8 mouse cellular contexts compared by ENCODE assay signal in the genomic region with DNA sequence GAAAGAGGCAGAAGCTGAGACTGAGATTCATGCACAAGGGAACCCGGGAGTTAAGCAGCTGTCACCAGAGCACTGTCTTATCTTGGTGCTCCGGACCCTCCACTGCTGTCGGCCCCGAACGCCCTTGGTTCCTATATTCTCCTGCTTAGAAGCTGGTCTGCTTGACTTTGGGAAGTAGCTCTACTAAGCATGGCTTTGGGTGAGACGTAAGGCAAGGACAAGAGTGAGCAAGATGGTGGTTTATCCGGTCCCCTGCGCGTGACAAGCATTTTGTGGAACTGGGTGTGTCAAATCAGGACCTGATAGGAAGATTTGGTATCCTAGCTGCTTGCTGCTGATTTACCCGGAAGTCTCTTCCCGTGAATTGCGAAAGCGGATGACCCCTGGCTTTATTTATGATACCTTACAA. TPM values are rescaled to one million over a fixed set of nuclear protein-coding genes. Genes with fewer than 3 reads are reported as not detected.
A peak's percentile ranks its signal among the peaks of the same experiment; 100 is the strongest.
DNase-seq lines count a peak whose midpoint lies in the region; ATAC-seq and TF ChIP-seq lines count a peak whose summit lies in the region.
"Had no signal": no experiment of that assay in that cellular context is flagged by ENCODE, and none has a peak within 500 bp of the region (broad histone marks: within the 10 kb centered on the region; RNA-seq: fewer than 3 reads in every experiment).

No protein-coding gene starts in this region.

- H3K79me3 ChIP-seq in C2C12 (ENCODE audit: low read depth) = no peaks in the 10 kb centered on the region

- H3K27me3 ChIP-seq in C2C12 (ENCODE audit: control insufficient read depth, insufficient read depth, insufficient read length) (no peaks in the 10 kb centered on the region), E14TG2a.4 (ENCODE audit: insufficient read depth, low read length) (peaks cover 6% of the 10 kb centered on the region; the same call in 1 of the 2 replicates)
- no peaks in the 10 kb centered on the region for H3K27me3 ChIP-seq in embryonic facial prominence, embryonic 15.5 days
- H3K27me3 ChIP-seq in intestine, embryonic 15.5 days (replicated peaks) = no peaks in the 10 kb centered on the region
- H3K27me3 ChIP-seq in liver, adult 2 months (ENCODE audit: control insufficient read depth, insufficient read depth, low read length) = no peaks in the 10 kb centered on the region
- no peaks in the 10 kb centered on the region for H3K27me3 ChIP-seq in midbrain, embryonic 16.5 days (ENCODE audit: control insufficient read depth, insufficient read depth, low read depth, low read length)

- peak overlapping the region; percentile 89 for H3K4me2 ChIP-seq in embryonic facial prominence, embryonic 15.5 days (replicated peaks)
- peak overlapping the region; percentile 92 for H3K4me2 ChIP-seq in intestine, embryonic 15.5 days (replicated peaks)
- peak overlapping the region; percentile 84 for H3K4me2 ChIP-seq in midbrain, embryonic 16.5 days (ENCODE audit: low read length)

- peak overlapping the region; percentile 80 for H3ac ChIP-seq in C2C12 (ENCODE audit: control insufficient read depth, insufficient read length, low read depth)

- no peak for ATAC-seq in embryonic facial prominence, embryonic 15.5 days (ENCODE audit: insufficient number of reproducible peaks, low FRiP score, low TSS enrichment, low read depth)
- peak; percentile 59 for ATAC-seq in intestine, embryonic 15.5 days
- peak; percentile 46 for ATAC-seq in midbrain, embryonic 16.5 days

- no peak for TF ChIP-seq POLR2A in liver, adult 2 months (IDR thresholded peaks at IDR 0.05; ENCODE audit: extremely low read depth, insufficient read depth, low read length)

- no peaks in the 10 kb centered on the region for H3K79me2 ChIP-seq in C2C12 (ENCODE audit: control insufficient read depth, insufficient read depth)
- H3K79me2 ChIP-seq in liver, adult 2 months (ENCODE audit: control insufficient read depth, insufficient read depth, low read length) = no peaks in the 10 kb centered on the region

- DNase-seq in liver, adult 2 months (ENCODE audit: extremely low read depth, low read depth, low spot score) = peak; percentile 50
- no peak for DNase-seq in gastrocnemius, adult 8-10 months (ENCODE audit: low spot score in 2 of 2)

- H3K9ac ChIP-seq in embryonic facial prominence, embryonic 15.5 days = peak overlapping the region; percentile 75
- H3K9ac ChIP-seq in intestine, embryonic 15.5 days = peak overlapping the region; percentile 83
- H3K9ac ChIP-seq in liver, adult 2 months (ENCODE audit: low read depth, low read length) = peak overlapping the region; percentile 75
- peak overlapping the region; percentile 93 for H3K9ac ChIP-seq in midbrain, embryonic 16.5 days (ENCODE audit: low read depth, low read length)

- H3K4me1 ChIP-seq in E14TG2a.4 (replicated peaks; ENCODE audit: low read depth, low read length) = peaks cover 29% of the 10 kb centered on the region
- peaks cover 10% of the 10 kb centered on the region for H3K4me1 ChIP-seq in embryonic facial prominence, embryonic 15.5 days
- H3K4me1 ChIP-seq in intestine, embryonic 15.5 days (replicated peaks) = peaks cover 9% of the 10 kb centered on the region
- H3K4me1 ChIP-seq in liver, adult 2 months (ENCODE audit: control insufficient read depth, insufficient read depth, low read length) = peaks cover 7% of the 10 kb centered on the region
- peaks cover 9% of the 10 kb centered on the region for H3K4me1 ChIP-seq in midbrain, embryonic 16.5 days (ENCODE audit: control insufficient read depth, insufficient read depth, low read length)

- H3K4me3 ChIP-seq in C2C12 (ENCODE audit: insufficient read depth, poor library complexity, severe bottlenecking) (peak overlapping the region; percentile 64), E14TG2a.4 (replicated peaks; ENCODE audit: low read length) (peak overlapping the region; percentile 93)
- H3K4me3 ChIP-seq in embryonic facial prominence, embryonic 15.5 days (replicated peaks) = peak overlapping the region; percentile 88
- H3K4me3 ChIP-seq in intestine, embryonic 15.5 days (replicated peaks) = peak overlapping the region; percentile 82
- peak overlapping the region; percentile 74 for H3K4me3 ChIP-seq in liver, adult 2 months (ENCODE audit: insufficient read depth, low read depth, low read length)
- peak overlapping the region; percentile 87 for H3K4me3 ChIP-seq in midbrain, embryonic 16.5 days (ENCODE audit: low read depth, low read length)

- WGBS in embryonic facial prominence, embryonic 15.5 days = 5% methylated on average over 13 of the region's 13 CpGs
- WGBS in intestine, embryonic 15.5 days = 5% methylated on average over 13 of the region's 13 CpGs
- WGBS in liver, adult 2 months = 2% methylated on average over 13 of the region's 13 CpGs
- 9% methylated on average over 13 of the region's 13 CpGs for WGBS in midbrain, embryonic 16.5 days

- H3K36me3 ChIP-seq in C2C12 (ENCODE audit: control insufficient read depth, insufficient read depth) (peaks cover 7% of the 10 kb centered on the region), E14TG2a.4 (ENCODE audit: insufficient read depth, low read length) (peaks cover 31% of the 10 kb centered on the region)
- peaks cover 13% of the 10 kb centered on the region for H3K36me3 ChIP-seq in embryonic facial prominence, embryonic 15.5 days
- peaks cover 5% of the 10 kb centered on the region for H3K36me3 ChIP-seq in intestine, embryonic 15.5 days
- peaks cover 4% of the 10 kb centered on the region for H3K36me3 ChIP-seq in liver, adult 2 months (ENCODE audit: control insufficient read depth, insufficient read depth, low read length)
- no peaks in the 10 kb centered on the region; the same call in 1 of the 2 replicates for H3K36me3 ChIP-seq in midbrain, embryonic 16.5 days (ENCODE audit: control insufficient read depth, insufficient read depth, low read length)

- H3K9me3 ChIP-seq in E14TG2a.4 (ENCODE audit: low read length) = no peaks in the 10 kb centered on the region
- no peaks in the 10 kb centered on the region for H3K9me3 ChIP-seq in embryonic facial prominence, embryonic 15.5 days (replicated peaks)
- no peaks in the 10 kb centered on the region for H3K9me3 ChIP-seq in intestine, embryonic 15.5 days
- no peaks in the 10 kb centered on the region for H3K9me3 ChIP-seq in midbrain, embryonic 16.5 days (replicated peaks; ENCODE audit: control insufficient read depth, low read length, poor library complexity, severe bottlenecking)

- peak overlapping the region; percentile 96 for H3K27ac ChIP-seq in embryonic facial prominence, embryonic 15.5 days (replicated peaks)
- peak overlapping the region; percentile 97 for H3K27ac ChIP-seq in intestine, embryonic 15.5 days
- H3K27ac ChIP-seq in liver, adult 2 months (replicated peaks; ENCODE audit: insufficient read depth, low read depth, low read length) = peak overlapping the region; percentile 59
- peak overlapping the region; percentile 98 for H3K27ac ChIP-seq in midbrain, embryonic 16.5 days (ENCODE audit: low read length)

- TF ChIP-seq CTCF in C2C12 (IDR thresholded peaks at IDR 0.05; ENCODE audit: control insufficient read depth, insufficient read depth, insufficient read length) = no peak
- no peak for TF ChIP-seq CTCF in E14TG2a.4 (conservative IDR thresholded peaks at IDR 0.05; ENCODE audit: low read length)
- TF ChIP-seq CTCF in liver, adult 2 months (IDR thresholded peaks at IDR 0.05; ENCODE audit: low read depth, low read length) = no peak

RNA-seq across cellular contexts. Expression of gene Nagk, which starts 0.7 kb away (rescaled TPM):
- 37.3 TPM for polyA plus RNA-seq in C2C12 (2012; fragmentation: generic; extraction: Trizol)
- 68.2 and 70.3 TPM in 2 replicates for polyA plus RNA-seq in embryonic facial prominence, embryonic 15.5 days (2015; fragmentation: Nextera tagmentation; extraction: Ambion mirVana)
- 90.4 and 98.4 TPM in 2 replicates for polyA plus RNA-seq in intestine, embryonic 15.5 days (2015; fragmentation: Nextera tagmentation; extraction: Ambion mirVana)
- 20.9 and 26.3 TPM in 2 replicates for total RNA-seq in liver, adult 2 months (2014; rRNA removed)
- polyA plus RNA-seq in liver, adult 2 months (2012; rRNA removed) = 8.8 and 11.0 TPM in 2 replicates
- 112 and 122 TPM in 2 replicates for polyA plus RNA-seq in midbrain, embryonic 16.5 days (2015; fragmentation: Nextera tagmentation; extraction: Ambion mirVana)
- 1 to 10 TPM; 6.2 to 7.6 (median 7.1) TPM for total RNA-seq in gastrocnemius, adult 8-10 months (2022)

RNA-seq across cellular contexts. Expression of gene Tex261, which starts 19.9 kb away (rescaled TPM):
- 82.0 TPM for polyA plus RNA-seq in C2C12 (2012; fragmentation: generic; extraction: Trizol)
- polyA plus RNA-seq in embryonic facial prominence, embryonic 15.5 days (2015; fragmentation: Nextera tagmentation; extraction: Ambion mirVana) = 88.5 and 92.0 TPM in 2 replicates
- polyA plus RNA-seq in intestine, embryonic 15.5 days (2015; fragmentation: Nextera tagmentation; extraction: Ambion mirVana) = 84.2 and 86.4 TPM in 2 replicates
- 30.0 and 37.7 TPM in 2 replicates for total RNA-seq in liver, adult 2 months (2014; rRNA removed)
- 98.1 and 114 TPM in 2 replicates for polyA plus RNA-seq in liver, adult 2 months (2012; rRNA removed)
- 62.8 and 69.3 TPM in 2 replicates for polyA plus RNA-seq in midbrain, embryonic 16.5 days (2015; fragmentation: Nextera tagmentation; extraction: Ambion mirVana)
- 10 to 100 TPM; 46.9 to 56.0 (median 53.8) TPM for total RNA-seq in gastrocnemius, adult 8-10 months (2022)

RNA-seq across cellular contexts. Expression of gene Ankrd53, which starts 33.1 kb away (rescaled TPM):
- 0.04 TPM for polyA plus RNA-seq in C2C12 (2012; fragmentation: generic; extraction: Trizol)
- polyA plus RNA-seq in embryonic facial prominence, embryonic 15.5 days (2015; fragmentation: Nextera tagmentation; extraction: Ambion mirVana) = not detected in 2 replicates
- 0.13 TPM in 1 of 2 replicates, not detected in the other for polyA plus RNA-seq in intestine, embryonic 15.5 days (2015; fragmentation: Nextera tagmentation; extraction: Ambion mirVana)
- total RNA-seq in liver, adult 2 months (2014; rRNA removed) = not detected in 2 replicates
- not detected in 2 replicates for polyA plus RNA-seq in liver, adult 2 months (2012; rRNA removed)
- 0.25 and 0.29 TPM in 2 replicates for polyA plus RNA-seq in midbrain, embryonic 16.5 days (2015; fragmentation: Nextera tagmentation; extraction: Ambion mirVana)
- not detected for total RNA-seq in gastrocnemius, adult 8-10 months (2022)
- total RNA-seq: left cerebral cortex, adult 8-10 months had no signal

RNA-seq across cellular contexts. Expression of gene Paip2b, which starts 36.0 kb away (rescaled TPM):
- polyA plus RNA-seq in C2C12 (2012; fragmentation: generic; extraction: Trizol) = 12.6 TPM
- polyA plus RNA-seq in embryonic facial prominence, embryonic 15.5 days (2015; fragmentation: Nextera tagmentation; extraction: Ambion mirVana) = 19.9 and 20.4 TPM in 2 replicates
- 15.7 and 15.9 TPM in 2 replicates for polyA plus RNA-seq in intestine, embryonic 15.5 days (2015; fragmentation: Nextera tagmentation; extraction: Ambion mirVana)
- total RNA-seq in liver, adult 2 months (2014; rRNA removed) = 16.3 and 17.0 TPM in 2 replicates
- 6.7 and 8.6 TPM in 2 replicates for polyA plus RNA-seq in liver, adult 2 months (2012; rRNA removed)
- polyA plus RNA-seq in midbrain, embryonic 16.5 days (2015; fragmentation: Nextera tagmentation; extraction: Ambion mirVana) = 29.7 and 30.6 TPM in 2 replicates
- 100 to 1,000 TPM in 1 of 4 experiments, 10 to 100 TPM in 3; 87.8 to 128 (median 93.8) TPM for total RNA-seq in gastrocnemius, adult 8-10 months (2022)

RNA-seq across cellular contexts. Expression of gene Atp6v1b1, which starts 52.7 kb away (rescaled TPM):
- not detected for polyA plus RNA-seq in C2C12 (2012; fragmentation: generic; extraction: Trizol)
- polyA plus RNA-seq in embryonic facial prominence, embryonic 15.5 days (2015; fragmentation: Nextera tagmentation; extraction: Ambion mirVana) = 3.7 and 5.2 TPM in 2 replicates
- polyA plus RNA-seq in intestine, embryonic 15.5 days (2015; fragmentation: Nextera tagmentation; extraction: Ambion mirVana) = 0.08 TPM in 1 of 2 replicates, not detected in the other
- not detected in 2 replicates for total RNA-seq in liver, adult 2 months (2014; rRNA removed)
- not detected in 2 replicates for polyA plus RNA-seq in liver, adult 2 months (2012; rRNA removed)
- polyA plus RNA-seq in midbrain, embryonic 16.5 days (2015; fragmentation: Nextera tagmentation; extraction: Ambion mirVana) = not detected in 2 replicates
- not detected for total RNA-seq in gastrocnemius, adult 8-10 months (2022)
- total RNA-seq: left cerebral cortex, adult 8-10 months had no signal
